Mouse (Mus musculus): ENCODE measurements around the gene Scgb1b7. TPM values are rescaled to one million over a fixed set of nuclear protein-coding genes. Genes with fewer than 3 reads are reported as not detected.
"Not testable (repeated sequence)": the region's sequence is repeated elsewhere in the genome, so short reads cannot be mapped to it uniquely, and the experiment has no call there.

The Scgb1b7 gene
- not detected in 2 replicates for polyA plus RNA-seq (2011; ENCODE audit: insufficient read depth, insufficient read length, low replicate concordance, missing spikeins)

GRCm38 (mm10) chr7:31712365-31712764 is at the start of gene Scgb1b7:
Scgb1b7 (plus strand) TSS chr7:31712665.
- not testable (repeated sequence) for H3K4me3 ChIP-seq (replicated peaks; ENCODE audit: control insufficient read depth, low read depth, low read length); H3K4me1 ChIP-seq (ENCODE audit: control insufficient read depth, insufficient read depth, low read length); H3K27ac ChIP-seq (ENCODE audit: control insufficient read depth, insufficient read depth, low read depth, low read length, poor library complexity)
- WGBS: 87% methylated on average over 4 of the region's 5 CpGs

DNA sequence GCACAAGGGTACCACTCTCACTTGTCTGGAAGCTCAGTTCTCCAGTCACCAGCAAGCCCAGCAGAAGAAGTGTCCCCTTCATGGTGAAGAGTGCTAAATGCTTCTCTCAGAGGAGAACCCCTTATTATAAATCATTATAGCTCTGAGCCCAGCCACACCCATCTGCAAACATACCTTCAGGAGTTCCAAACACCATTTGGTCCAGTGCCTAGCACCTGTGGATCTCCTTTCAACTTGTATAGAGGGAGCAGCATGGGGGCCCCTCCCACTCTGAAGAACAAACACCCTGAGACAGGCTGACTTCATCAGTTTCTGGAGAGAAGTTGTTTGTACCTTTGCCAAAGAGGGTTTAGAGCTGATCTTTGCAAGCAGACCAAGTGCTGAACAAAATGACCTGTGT is 6.8 kb upstream of the Scgb1b7 start, which contains the start of gene Scgb2b7:
Scgb2b7 (minus strand) TSS at position 101 of the 400 bp plus-strand sequence.
- H3K27ac ChIP-seq (ENCODE audit: control insufficient read depth, insufficient read depth, low read depth, low read length, poor library complexity); H3K4me3 ChIP-seq (replicated peaks; ENCODE audit: control insufficient read depth, low read depth, low read length): not testable (repeated sequence)

More for the DNA sequence above, 6.8 kb upstream of the Scgb1b7 start, which contains the start of gene Scgb2b7:
- H3K4me1 ChIP-seq (ENCODE audit: control insufficient read depth, insufficient read depth, low read length): not testable (repeated sequence)

Other genes with a start within 250 kb of the Scgb1b7 start
- gene Scgb2b7, start 6.9 kb upstream of the Scgb1b7 start, polyA plus RNA-seq (2011; ENCODE audit: insufficient read depth, insufficient read length, low replicate concordance, missing spikeins): not detected in 2 replicates